In genomic region chr9:106308555-106308954, GRCm38 (mm10) we compare ENCODE assay signal across 8 mouse cellular contexts. TPM values are rescaled to one million over a fixed set of nuclear protein-coding genes. Genes with fewer than 3 reads are reported as not detected.
A peak's percentile ranks its signal among the peaks of the same experiment; 100 is the strongest.
DNase-seq lines count a peak whose midpoint lies in the region; ATAC-seq lines count a peak whose summit lies in the region.

No protein-coding gene starts in this region.

- no peak overlapping the region for H3K4me3 ChIP-seq in liver, embryonic 12.5 days
- no peak overlapping the region for H3K4me3 ChIP-seq in stomach, embryonic 15.5 days (replicated peaks)

- 85% methylated on average over 2 of the region's 2 CpGs for WGBS in liver, embryonic 12.5 days (ENCODE audit: insufficient replicate concordance)
- 96% methylated on average over 2 of the region's 2 CpGs for WGBS in stomach, embryonic 15.5 days

- H3K9me3 ChIP-seq in liver, embryonic 12.5 days (replicated peaks), result no peaks in the 10 kb centered on the region
- no peaks in the 10 kb centered on the region for H3K9me3 ChIP-seq in stomach, embryonic 15.5 days

- H3K36me3 ChIP-seq in liver, embryonic 12.5 days, result peaks cover 28% of the 10 kb centered on the region
- no peaks in the 10 kb centered on the region; the same call in 1 of the 2 replicates for H3K36me3 ChIP-seq in stomach, embryonic 15.5 days

- H3K9ac ChIP-seq in liver, embryonic 12.5 days, result no peak overlapping the region
- no peak overlapping the region for H3K9ac ChIP-seq in stomach, embryonic 15.5 days

- peak; percentile 42 for DNase-seq in heart, adult 8-10 months (ENCODE audit: low spot score)
- no peak for DNase-seq in heart, postnatal 4 days
- DNase-seq in spleen, postnatal 36 days (ENCODE audit: low spot score in 2 of 2), result peak; percentile 26 to 54
- no peak for DNase-seq in spleen, adult 12 weeks (ENCODE audit: low spot score)
- no peak for DNase-seq in embryo, embryonic 10 days (ENCODE audit: low spot score)
- DNase-seq in testis, postnatal 10 days (ENCODE audit: low spot score), result no peak

- H3K4me1 ChIP-seq in liver, embryonic 12.5 days, result peaks cover 19% of the 10 kb centered on the region
- no peaks in the 10 kb centered on the region for H3K4me1 ChIP-seq in stomach, embryonic 15.5 days

- no peak for ATAC-seq in liver, embryonic 12.5 days
- no peak for ATAC-seq in stomach, embryonic 15.5 days (ENCODE audit: insufficient read depth, low FRiP score, low read depth)

- no peaks in the 10 kb centered on the region for H3K27me3 ChIP-seq in liver, embryonic 12.5 days (replicated peaks)
- H3K27me3 ChIP-seq in stomach, embryonic 15.5 days (replicated peaks), result no peaks in the 10 kb centered on the region

- H3K27ac ChIP-seq in liver, embryonic 12.5 days, result peak overlapping the region; percentile 55
- 0 out of 2 replicates have a peak overlapping the region, but pooled peaks have one; percentile 12 for H3K27ac ChIP-seq in stomach, embryonic 15.5 days

- H3K4me2 ChIP-seq in liver, embryonic 12.5 days, result no peak overlapping the region
- no peak overlapping the region for H3K4me2 ChIP-seq in stomach, embryonic 15.5 days

RNA-seq across cellular contexts. Expression of gene Poc1a, which starts 27.7 kb away (rescaled TPM):
- 1 to 10 TPM; 3.2 to 4.9 (median 4.7) TPM for total RNA-seq in heart, adult 8-10 months (2022)
- 10 to 100 TPM; 17.0 to 19.3 TPM for total RNA-seq in heart, postnatal 4 days (2021)
- polyA plus RNA-seq in liver, embryonic 12.5 days (2016; fragmentation: Nextera tagmentation; extraction: Ambion mirVana), result 28.8 and 29.0 TPM in 2 replicates
- polyA plus RNA-seq in stomach, embryonic 15.5 days (2015; fragmentation: Nextera tagmentation; extraction: Ambion mirVana), result 24.7 and 25.4 TPM in 2 replicates

RNA-seq across cellular contexts. Expression of gene Dusp7, which starts 59.9 kb away (rescaled TPM):
- total RNA-seq in heart, adult 8-10 months (2022), result 10 to 100 TPM; 53.4 to 67.0 (median 62.7) TPM
- total RNA-seq in heart, postnatal 4 days (2021), result 10 to 100 TPM; 26.2 to 33.5 TPM
- 10.4 and 10.5 TPM in 2 replicates for polyA plus RNA-seq in liver, embryonic 12.5 days (2016; fragmentation: Nextera tagmentation; extraction: Ambion mirVana)
- polyA plus RNA-seq in stomach, embryonic 15.5 days (2015; fragmentation: Nextera tagmentation; extraction: Ambion mirVana), result 16.8 and 17.1 TPM in 2 replicates

Comparison
In these comparisons a context has a peak if more than half of its experiments do, and no peak if none do; other contexts are left out.
1. DNase-seq: peak in heart, adult 8-10 months (single experiment) and spleen, postnatal 36 days (2 of 2); none in heart, postnatal 4 days (single experiment), spleen, adult 12 weeks (single experiment), embryo, embryonic 10 days (single experiment) and testis, postnatal 10 days (single experiment).